Mouse (Mus musculus) gastrocnemius, adult 8-10 months (tissue): ENCODE measurements around the gene H2-M9. TPM values are rescaled to one million over a fixed set of nuclear protein-coding genes. Genes with fewer than 3 reads are reported as not detected.

ENCODE experiments used
- DNase-seq, 2 experiments: peaks; one replicate each; pipeline ENCODE4 v3.0.0; 2022; ENCODE audit warnings: low spot score in 2 of 2
- total RNA-seq, 4 experiments: library from RNA; stranded (reverse); gene quantifications; 2 replicates each; pipeline ENCODE4 v1.2.4; 2022

Gene H2-M9
- not detected for total RNA-seq

DNA sequence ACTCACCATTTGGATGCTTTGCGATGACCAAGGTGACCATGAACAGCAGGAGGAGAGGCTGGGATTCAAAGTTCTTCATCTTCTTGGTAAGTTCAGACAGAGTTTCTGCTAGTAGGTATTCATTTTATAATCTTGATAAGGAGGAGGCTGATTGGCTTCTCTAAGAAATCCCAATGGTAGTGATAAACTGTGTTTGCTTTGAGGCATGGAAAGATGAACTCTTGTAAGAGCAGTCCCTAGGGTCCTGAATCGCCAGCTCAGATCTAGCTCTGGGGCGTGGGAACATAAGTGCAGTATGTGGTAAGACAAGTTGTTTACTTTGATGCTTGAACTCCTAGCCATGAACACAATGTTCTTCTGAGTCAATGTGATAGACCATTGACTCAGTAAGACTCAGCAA lies at the start of gene H2-M9:
Gene H2-M9 (minus strand): TSS at position 101 of the 400 bp plus-strand sequence.
- DNase-seq = no peak

DNA sequence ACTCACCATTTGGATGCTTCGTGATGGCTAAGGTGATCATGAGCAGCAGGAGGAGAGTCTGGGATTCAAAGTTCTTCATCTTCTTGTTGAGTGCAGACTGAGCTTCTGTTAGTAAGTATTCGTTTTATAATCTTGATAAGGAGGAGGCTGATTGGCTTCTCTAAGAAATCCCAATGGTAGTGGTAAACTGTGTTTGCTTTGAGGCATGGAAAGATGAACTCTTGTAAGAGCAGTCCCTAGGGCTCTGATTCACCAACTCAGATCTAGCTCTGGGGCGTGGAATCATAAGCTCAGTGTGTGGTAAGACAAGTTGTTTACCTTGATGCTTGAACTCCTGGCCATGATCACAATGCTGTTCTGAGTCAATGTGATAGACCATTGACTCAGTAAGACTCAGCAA lies 29.7 kb upstream of the H2-M9 start, which contains the start of gene H2-M1:
Gene H2-M1 (minus strand): TSS at position 101 of the 400 bp plus-strand sequence.
- DNase-seq = no peak

Other genes starting within 250 kb of the H2-M9 start
- not detected for gene H2-M10.4, start 180.3 kb downstream of the H2-M9 start, total RNA-seq
- gene H2-M11, start 95.6 kb downstream of the H2-M9 start, total RNA-seq = not detected
- gene H2-M1, start 29.6 kb upstream of the H2-M9 start, total RNA-seq = not detected
- not detected for gene H2-M10.5, start 130.2 kb upstream of the H2-M9 start, total RNA-seq
- gene H2-M10.6, start 169.5 kb upstream of the H2-M9 start, total RNA-seq = not detected
- 10 to 100 TPM; 17.3 to 19.3 (median 18.6) TPM for gene Trim26, start 194.5 kb upstream of the H2-M9 start, total RNA-seq
- gene Trim15, start 224.5 kb upstream of the H2-M9 start, total RNA-seq = not detected
- not detected for gene Trim10, start 226.9 kb upstream of the H2-M9 start, total RNA-seq
- gene Trim40, start 247.5 kb upstream of the H2-M9 start, total RNA-seq = not detected